Mouse (Mus musculus) myocyte (in vitro differentiated cells): ENCODE measurements around the gene Gpx1. TPM values are rescaled to one million over a fixed set of nuclear protein-coding genes. Genes with fewer than 3 reads are reported as not detected.

Source experiments
- H3K27me3 ChIP-seq: one replicate; pipeline ENCODE4 v1.6.1; 2011; ENCODE audit not compliant: control insufficient read depth, insufficient read depth, insufficient read length
- H3K36me3 ChIP-seq: one replicate; pipeline ENCODE4 v1.6.1; 2011; ENCODE audit not compliant: control insufficient read depth, insufficient read depth
- H3K4me2 ChIP-seq: one replicate; pipeline ENCODE4 v1.6.1; 2011; ENCODE audit warnings: low read depth, control low read depth
- H3K4me3 ChIP-seq: one replicate; pipeline ENCODE4 v1.5.1; 2011; ENCODE audit warnings: mild to moderate bottlenecking, control low read depth, moderate library complexity
- H3K79me2 ChIP-seq: one replicate; pipeline ENCODE4 v1.6.1; 2011; ENCODE audit not compliant: control insufficient read depth, insufficient read depth
- H3ac ChIP-seq: one replicate; pipeline ENCODE4 v1.6.1; 2011; ENCODE audit not compliant: control insufficient read depth, insufficient read length
- CEBPB ChIP-seq: IDR thresholded peaks from 2 replicates; pipeline ENCODE4 v1.6.1; 2011; ENCODE audit warnings: mild to moderate bottlenecking, moderate library complexity; ENCODE audit not compliant: poor library complexity, insufficient read depth, severe bottlenecking
- E2F4 ChIP-seq: IDR thresholded peaks from one replicate; pipeline ENCODE4 v1.6.1; 2011; ENCODE audit warnings: mild to moderate bottlenecking, control low read depth, moderate library complexity; ENCODE audit not compliant: insufficient read depth
- MAX ChIP-seq: IDR thresholded peaks from one replicate; pipeline ENCODE4 v1.6.1; 2011; ENCODE audit warnings: low read depth, mild to moderate bottlenecking, control low read depth
- MYOD1 ChIP-seq, 3 experiments: IDR thresholded peaks; one replicate each; pipeline ENCODE4 v1.6.1; 2011; ENCODE audit warnings: control low read depth in 2 of 3, low read depth in 2 of 3, mild to moderate bottlenecking in 2 of 3, moderate library complexity in 1 of 3; ENCODE audit not compliant: insufficient read length in 2 of 3, control insufficient read depth in 1 of 3
- MYOG ChIP-seq, 3 experiments: IDR thresholded peaks; one replicate each; pipeline ENCODE4 v1.6.1; 2011; ENCODE audit warnings: control low read depth in 2 of 3, low read depth in 2 of 3, mild to moderate bottlenecking in 2 of 3; ENCODE audit not compliant: insufficient read length in 2 of 3, control insufficient read depth in 1 of 3, insufficient read depth in 1 of 3
- POLR2A ChIP-seq: IDR thresholded peaks from one replicate; pipeline ENCODE4 v1.6.1; 2011; ENCODE audit warnings: low read depth, mild to moderate bottlenecking, control low read depth, moderate library complexity; ENCODE audit not compliant: insufficient read length
- POLR2AphosphoS2 ChIP-seq: IDR thresholded peaks from one replicate; pipeline ENCODE4 v1.6.1; 2011; ENCODE audit warnings: low read depth, control low read depth; ENCODE audit not compliant: insufficient read length
- REST ChIP-seq: IDR thresholded peaks from one replicate; pipeline ENCODE4 v1.6.1; 2011; ENCODE audit warnings: mild to moderate bottlenecking, control low read depth, moderate library complexity; ENCODE audit not compliant: insufficient read depth, insufficient read length
- SRF ChIP-seq: IDR thresholded peaks from one replicate; pipeline ENCODE4 v1.6.1; 2011; ENCODE audit warnings: low read depth; ENCODE audit not compliant: control insufficient read depth, insufficient read length
- TCF12 ChIP-seq: IDR thresholded peaks from one replicate; pipeline ENCODE4 v1.6.1; 2011; ENCODE audit warnings: mild to moderate bottlenecking, control low read depth; ENCODE audit not compliant: poor library complexity, insufficient read depth, severe bottlenecking
- TCF3 ChIP-seq: IDR thresholded peaks from one replicate; pipeline ENCODE4 v1.6.1; 2011; ENCODE audit warnings: low read depth, control low read depth; ENCODE audit not compliant: insufficient read length
- USF1 ChIP-seq: IDR thresholded peaks from one replicate; pipeline ENCODE4 v1.6.1; 2011; ENCODE audit warnings: low read depth, mild to moderate bottlenecking, control low read depth, moderate library complexity
- polyA plus RNA-seq: library from polyadenylated mRNA; unstranded; fragments of >200 nt; fragmentation: generic; extraction: Trizol; gene quantifications from one replicate; pipeline ENCODE4 v1.2.1, GENCODE M21; 2012; ENCODE audit warnings: missing spikeins

Gene Gpx1
- 393 TPM for polyA plus RNA-seq

DNA sequence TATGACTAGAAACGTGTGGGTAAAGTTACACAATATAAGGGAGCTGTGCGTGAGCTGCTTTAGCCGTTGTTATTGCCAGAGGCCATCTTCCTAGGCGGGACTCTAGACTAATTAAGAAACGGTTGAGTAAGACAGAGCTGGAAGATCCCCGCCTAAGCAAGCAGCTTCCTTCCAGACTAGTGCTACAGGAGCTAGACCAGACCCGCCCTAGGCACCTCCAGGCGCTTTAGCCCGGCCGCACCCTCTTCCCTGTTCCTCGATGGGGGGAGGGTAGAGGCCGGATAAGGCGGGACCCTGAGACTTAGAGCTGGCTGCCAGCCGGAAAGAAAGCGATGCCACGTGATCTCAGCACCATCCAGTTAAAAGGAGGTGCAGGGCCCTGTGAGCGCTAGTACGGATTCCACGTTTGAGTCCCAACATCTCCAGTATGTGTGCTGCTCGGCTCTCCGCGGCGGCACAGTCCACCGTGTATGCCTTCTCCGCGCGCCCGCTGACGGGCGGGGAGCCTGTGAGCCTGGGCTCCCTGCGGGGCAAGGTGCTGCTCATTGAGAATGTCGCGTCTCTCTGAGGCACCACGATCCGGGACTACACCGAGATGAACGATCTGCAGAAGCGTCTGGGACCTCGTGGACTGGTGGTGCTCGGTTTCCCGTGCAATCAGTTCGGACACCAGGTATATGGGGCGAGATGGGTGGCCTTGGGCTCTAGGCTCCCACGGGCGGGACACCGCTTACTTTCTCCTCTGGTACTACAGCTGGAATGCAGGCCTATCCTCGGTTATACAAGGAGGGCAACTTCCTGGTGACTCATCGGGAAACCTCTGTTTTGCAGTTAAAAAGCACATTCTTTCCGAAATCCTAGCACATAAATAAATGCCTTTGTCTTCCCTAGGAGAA lies at the start of gene Gpx1:
Gene Gpx1, plus strand, starts transcription at position 18 of the 896 bp plus-strand sequence.
- peaks cover 12% of the 10 kb centered on the region for H3K79me2 ChIP-seq
- peak within 1 kb of the TSS; percentile 56 for H3K4me3 ChIP-seq
- H3K4me2 ChIP-seq: peak within 1 kb of the TSS; percentile 94
- H3ac ChIP-seq: peak within 1 kb of the TSS; percentile 84
- no peaks in the 10 kb centered on the region for H3K27me3 ChIP-seq
- peaks cover 10% of the 10 kb centered on the region for H3K36me3 ChIP-seq
- TF ChIP-seq E2F4: no peak
- no peak for TF ChIP-seq TCF12
- TF ChIP-seq POLR2AphosphoS2: peak; percentile 100
- peak; percentile 20 for TF ChIP-seq REST
- no peak for TF ChIP-seq MAX
- TF ChIP-seq USF1: peak; percentile 97
- TF ChIP-seq POLR2A: peak; percentile 98
- TF ChIP-seq CEBPB: no peak
- TF ChIP-seq TCF3: no peak
- no peak for TF ChIP-seq MYOD1 (IDR thresholded peaks at IDR 0.05; ENCODE audit: control insufficient read depth in 1 of 3, insufficient read length in 2 of 3, low read depth in 2 of 3)
- no peak for TF ChIP-seq MYOG (IDR thresholded peaks at IDR 0.05; ENCODE audit: control insufficient read depth in 1 of 3, insufficient read depth in 1 of 3, insufficient read length in 2 of 3, low read depth in 2 of 3)
- TF ChIP-seq SRF: peak; percentile 50

DNA sequence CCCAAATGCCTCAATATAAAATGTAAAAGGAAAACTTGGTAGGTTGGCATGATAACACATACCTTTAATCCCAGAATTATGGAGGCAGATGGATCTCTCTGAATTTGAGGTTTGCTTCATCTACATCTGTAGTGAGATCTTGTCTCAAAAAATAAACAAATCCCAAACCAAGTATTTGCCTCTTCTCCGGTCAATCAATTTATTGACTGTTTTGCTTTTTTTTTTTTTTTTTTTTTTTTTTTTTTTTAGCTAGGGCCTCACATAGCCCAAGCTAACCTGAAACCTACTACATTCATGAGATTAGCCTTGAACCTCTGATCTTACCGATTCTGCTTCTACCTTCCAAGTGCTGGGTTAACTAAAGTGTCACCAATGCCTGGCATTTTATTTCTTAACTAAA lies 49.4 kb upstream of the Gpx1 start:
- no peaks in the 10 kb centered on the region for H3K27me3 ChIP-seq
- H3K4me2 ChIP-seq: peak overlapping the region; percentile 84
- H3K4me3 ChIP-seq: peak overlapping the region; percentile 63
- H3ac ChIP-seq: no peak overlapping the region
- no peaks in the 10 kb centered on the region for H3K79me2 ChIP-seq
- no peaks in the 10 kb centered on the region for H3K36me3 ChIP-seq
- TF ChIP-seq TCF3 (no peak), MAX (no peak), POLR2AphosphoS2 (no peak), POLR2A (no peak), MYOG (IDR thresholded peaks at IDR 0.05; ENCODE audit: control insufficient read depth in 1 of 3, insufficient read depth in 1 of 3, insufficient read length in 2 of 3, low read depth in 2 of 3) (no peak), TCF12 (no peak), SRF (no peak), E2F4 (no peak), MYOD1 (IDR thresholded peaks at IDR 0.05; ENCODE audit: control insufficient read depth in 1 of 3, insufficient read length in 2 of 3, low read depth in 2 of 3) (no peak), USF1 (no peak)

DNA sequence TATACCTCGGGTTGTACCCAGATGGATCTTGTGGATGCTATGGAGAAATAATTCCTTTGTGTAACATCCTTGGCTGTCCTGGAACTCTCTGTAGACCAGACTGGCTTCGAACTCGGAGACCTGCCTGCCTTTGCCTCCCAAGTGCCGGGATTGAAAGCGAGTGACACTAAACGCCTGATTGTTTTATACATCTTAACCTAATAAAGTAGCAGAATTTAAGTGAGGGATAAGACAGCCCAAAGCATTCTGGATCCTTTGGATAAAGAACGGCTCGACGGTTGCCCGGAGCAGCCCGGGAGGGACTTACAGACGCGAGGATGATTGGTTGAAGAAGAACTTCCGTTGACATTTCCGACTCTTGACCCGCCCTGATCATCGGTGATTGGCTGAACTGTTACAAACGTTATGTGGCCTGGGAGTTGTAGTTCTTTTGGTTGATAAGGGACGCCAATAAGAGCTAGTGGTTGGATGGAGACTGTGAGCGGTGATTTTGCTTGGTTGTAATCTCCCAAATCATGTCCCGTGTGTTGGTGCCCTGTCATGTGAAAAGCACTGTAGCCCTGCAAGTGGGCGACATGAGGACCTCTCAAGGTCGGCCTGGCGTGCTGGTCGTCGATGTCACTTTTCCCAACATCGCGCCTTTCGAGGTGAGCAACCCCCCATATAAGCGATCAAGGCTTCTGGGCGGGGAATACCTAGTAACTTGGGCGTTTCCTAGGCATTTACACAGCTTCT lies 48.5 kb upstream of the Gpx1 start, which contains the start of gene Nicn1:
Gene Nicn1, plus strand, starts transcription at position 414 of the 735 bp plus-strand sequence.
- peak within 1 kb of the TSS; percentile 41 for H3ac ChIP-seq
- H3K79me2 ChIP-seq: no peaks in the 10 kb centered on the region
- H3K27me3 ChIP-seq: no peaks in the 10 kb centered on the region
- TF ChIP-seq SRF: no peak
- TF ChIP-seq POLR2A: peak; percentile 21
- no peak for TF ChIP-seq REST
- peak within 1 kb of the TSS; percentile 94 for H3K4me2 ChIP-seq
- H3K4me3 ChIP-seq: peak within 1 kb of the TSS; percentile 63
- H3K36me3 ChIP-seq: peaks cover 4% of the 10 kb centered on the region

DNA sequence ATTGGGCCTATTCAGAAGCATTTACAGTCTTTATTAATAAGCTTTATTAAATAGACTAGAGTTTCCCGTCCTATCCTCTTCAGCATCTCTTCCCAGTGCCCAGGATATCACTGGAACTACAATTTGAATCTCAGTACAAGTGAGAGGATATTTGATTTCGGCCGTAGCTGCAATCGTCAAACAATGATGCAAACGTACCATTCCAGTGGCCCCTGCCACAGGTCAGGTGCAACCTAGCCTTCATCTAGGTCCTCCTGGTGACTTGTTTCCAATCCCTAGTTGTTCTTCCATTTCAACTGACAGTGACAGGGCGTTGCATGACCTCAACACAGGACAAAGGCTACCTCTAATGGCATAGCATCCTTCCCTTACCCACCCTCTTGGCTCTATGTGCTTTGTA lies 47.9 kb upstream of the Gpx1 start:
- Histone ChIP-seq H3K79me2 (no peaks in the 10 kb centered on the region), H3K4me2 (peak overlapping the region; percentile 94), H3K4me3 (peak overlapping the region; percentile 63), H3K27me3 (no peaks in the 10 kb centered on the region), H3K36me3 (peaks cover 4% of the 10 kb centered on the region), H3ac (no peak overlapping the region)
- TF ChIP-seq TCF3 (no peak), MYOD1 (IDR thresholded peaks at IDR 0.05; ENCODE audit: control insufficient read depth in 1 of 3, insufficient read length in 2 of 3, low read depth in 2 of 3) (no peak), CEBPB (no peak), SRF (no peak)

DNA sequence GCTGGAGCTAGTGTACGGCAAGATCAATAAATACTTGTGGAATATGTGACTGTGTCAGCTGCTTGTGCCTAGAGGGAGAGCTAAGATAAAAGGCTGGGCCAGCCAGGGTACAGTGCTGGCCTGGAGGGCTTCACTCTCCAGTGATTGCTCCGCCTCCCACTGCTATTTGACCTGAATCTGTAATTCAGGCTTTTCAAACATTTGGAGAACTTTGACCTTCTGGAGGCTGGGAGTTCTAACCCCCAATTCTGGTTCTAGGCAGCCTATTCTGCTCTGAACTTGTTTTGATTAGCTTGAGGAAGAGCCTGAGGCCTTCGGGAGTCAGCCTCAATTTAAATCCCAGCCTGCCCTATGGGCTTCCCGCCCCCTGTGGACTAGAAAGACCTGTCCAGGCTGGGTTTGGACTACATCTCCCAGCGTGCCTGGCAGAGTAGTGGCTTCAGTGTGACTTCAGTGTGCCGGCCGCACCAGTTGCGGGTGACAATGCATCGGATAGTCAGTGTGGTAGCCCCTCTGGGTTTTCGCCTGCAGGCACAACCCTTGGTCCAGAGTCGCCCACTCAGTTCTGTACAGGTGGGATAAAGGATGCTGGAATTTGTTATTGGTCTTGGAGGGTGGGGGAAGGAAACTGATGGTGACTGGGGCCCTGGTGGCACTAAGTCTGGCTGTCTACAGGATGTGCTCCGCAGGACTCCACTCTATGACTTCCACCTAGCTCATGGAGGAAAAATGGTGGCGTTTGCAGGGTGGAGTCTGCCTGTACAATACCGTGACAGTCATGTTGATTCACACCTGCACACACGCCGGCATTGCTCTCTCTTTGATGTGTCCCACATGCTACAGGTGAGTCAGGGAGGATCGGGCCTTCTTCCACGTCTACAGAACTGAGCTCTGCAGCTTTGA lies 42.0 kb upstream of the Gpx1 start, which contains the start of gene Amt:
Gene Amt, plus strand, starts transcription at position 401 of the 903 bp plus-strand sequence.
- H3K27me3 ChIP-seq: no peaks in the 10 kb centered on the region
- H3K4me2 ChIP-seq: no peak within 1 kb of the TSS
- H3ac ChIP-seq: no peak within 1 kb of the TSS
- peaks cover 4% of the 10 kb centered on the region for H3K36me3 ChIP-seq
- H3K4me3 ChIP-seq: no peak within 1 kb of the TSS
- peak; percentile 34 for TF ChIP-seq POLR2AphosphoS2
- no peak for TF ChIP-seq TCF3
- TF ChIP-seq TCF12: no peak
- H3K79me2 ChIP-seq: no peaks in the 10 kb centered on the region
